ENCODE assay signal across 8 mouse cellular contexts in genomic region chr11:121672990-121673572, GRCm38 (mm10). TPM values are rescaled to one million over a fixed set of nuclear protein-coding genes. Genes with fewer than 3 reads are reported as not detected.
DNase-seq lines count a peak whose midpoint lies in the region; ATAC-seq lines count a peak whose summit lies in the region.

B3gntl1 (minus strand) TSS chr11:121673153.

- peak within 1 kb of the TSS; percentile 76 for H3K4me3 ChIP-seq in brown adipose tissue, adult 24 weeks (ENCODE audit: insufficient read depth, low read depth, low read length)
- H3K4me3 ChIP-seq in heart, embryonic 13.5 days, result peak within 1 kb of the TSS; percentile 81
- peak within 1 kb of the TSS; percentile 72 for H3K4me3 ChIP-seq in liver, embryonic 12.5 days
- peak within 1 kb of the TSS; percentile 68 for H3K4me3 ChIP-seq in stomach, embryonic 15.5 days (replicated peaks)

- H3K27ac ChIP-seq in brown adipose tissue, adult 24 weeks (replicated peaks; ENCODE audit: low read depth, low read length), result peak within 1 kb of the TSS; percentile 87
- H3K27ac ChIP-seq in heart, embryonic 13.5 days (replicated peaks), result peak within 1 kb of the TSS; percentile 96
- peak within 1 kb of the TSS; percentile 76 for H3K27ac ChIP-seq in liver, embryonic 12.5 days
- peak within 1 kb of the TSS; percentile 95 for H3K27ac ChIP-seq in stomach, embryonic 15.5 days

- WGBS in heart, embryonic 13.5 days, result under 1% methylated on average over 46 of the region's 46 CpGs
- under 1% methylated on average over 46 of the region's 46 CpGs for WGBS in liver, embryonic 12.5 days (ENCODE audit: insufficient replicate concordance)
- under 1% methylated on average over 46 of the region's 46 CpGs for WGBS in stomach, embryonic 15.5 days

- peak within 1 kb of the TSS; percentile 93 for H3K4me2 ChIP-seq in heart, embryonic 13.5 days
- H3K4me2 ChIP-seq in liver, embryonic 12.5 days, result peak within 1 kb of the TSS; percentile 93
- peak within 1 kb of the TSS; percentile 65 for H3K4me2 ChIP-seq in stomach, embryonic 15.5 days

- no peaks in the 10 kb centered on the region for H3K27me3 ChIP-seq in heart, embryonic 13.5 days (replicated peaks)
- no peaks in the 10 kb centered on the region for H3K27me3 ChIP-seq in liver, embryonic 12.5 days (replicated peaks)
- no peaks in the 10 kb centered on the region for H3K27me3 ChIP-seq in stomach, embryonic 15.5 days (replicated peaks)

- peaks cover 20% of the 10 kb centered on the region for H3K36me3 ChIP-seq in heart, embryonic 13.5 days
- peaks cover 5% of the 10 kb centered on the region; the same call in 1 of the 2 replicates for H3K36me3 ChIP-seq in liver, embryonic 12.5 days
- 0 out of 2 replicates have a peak, but pooled peaks cover 2% of the 10 kb centered on the region for H3K36me3 ChIP-seq in stomach, embryonic 15.5 days

- H3K9ac ChIP-seq in heart, embryonic 13.5 days, result peak within 1 kb of the TSS; percentile 90
- H3K9ac ChIP-seq in liver, embryonic 12.5 days, result peak within 1 kb of the TSS; percentile 68
- peak within 1 kb of the TSS; percentile 57 for H3K9ac ChIP-seq in stomach, embryonic 15.5 days

- ATAC-seq in heart, embryonic 13.5 days (ENCODE audit: extremely low read depth, insufficient number of reproducible peaks, low FRiP score, low TSS enrichment), result peak; percentile 100
- peak; percentile 100 for ATAC-seq in liver, embryonic 12.5 days
- peak; percentile 100 for ATAC-seq in stomach, embryonic 15.5 days (ENCODE audit: insufficient read depth, low FRiP score, low read depth)

- H3K4me1 ChIP-seq in brown adipose tissue, adult 24 weeks (ENCODE audit: control insufficient read depth, insufficient read depth, insufficient read length, low read length), result peaks cover 4% of the 10 kb centered on the region; the same call in 1 of the 2 replicates
- peaks cover 11% of the 10 kb centered on the region for H3K4me1 ChIP-seq in heart, embryonic 13.5 days
- H3K4me1 ChIP-seq in liver, embryonic 12.5 days, result peaks cover 17% of the 10 kb centered on the region
- no peaks in the 10 kb centered on the region for H3K4me1 ChIP-seq in stomach, embryonic 15.5 days

- peak; percentile 99 for DNase-seq in CD4-positive, CD25-positive, alpha-beta regulatory T cell, adult 2 months (ENCODE audit: low read depth, low spot score)
- DNase-seq in fat pad, adult 2 months (ENCODE audit: extremely low read depth, low read depth, low spot score), result peak; percentile 94
- peak; percentile 98 for DNase-seq in kidney, postnatal 10 days
- DNase-seq in natural killer cell, adult 2 months (ENCODE audit: low spot score in 2 of 2), result peak; percentile 99 to 100

- H3K9me3 ChIP-seq in heart, embryonic 13.5 days, result no peaks in the 10 kb centered on the region
- H3K9me3 ChIP-seq in liver, embryonic 12.5 days (replicated peaks), result no peaks in the 10 kb centered on the region
- H3K9me3 ChIP-seq in stomach, embryonic 15.5 days, result no peaks in the 10 kb centered on the region

RNA-seq across cellular contexts. Expression of gene B3gntl1, which starts in this region (rescaled TPM):
- 2.0 and 3.0 TPM in 2 replicates for polyA plus RNA-seq in brown adipose tissue, adult 24 weeks (2012; ENCODE audit: insufficient read depth, insufficient read length, missing spikeins)
- 6.0 and 6.4 TPM in 2 replicates for polyA plus RNA-seq in heart, embryonic 13.5 days (2015; fragmentation: Nextera tagmentation; extraction: Ambion mirVana)
- polyA plus RNA-seq in liver, embryonic 12.5 days (2016; fragmentation: Nextera tagmentation; extraction: Ambion mirVana), result 2.5 and 2.9 TPM in 2 replicates
- 8.1 and 8.4 TPM in 2 replicates for polyA plus RNA-seq in stomach, embryonic 15.5 days (2015; fragmentation: Nextera tagmentation; extraction: Ambion mirVana)

Comparison
In these comparisons a context has a peak if more than half of its experiments do, and no peak if none do; other contexts are left out.
1. Peak in every context shown above with its lines: DNase-seq, ATAC-seq, H3K4me3 ChIP-seq and H3K27ac ChIP-seq.